Mouse (Mus musculus): Measurements from ENCODE around the gene 4930524N10Rik. TPM values are rescaled to one million over a fixed set of nuclear protein-coding genes. Genes with fewer than 3 reads are reported as not detected.

Gene 4930524N10Rik
- not detected in 2 replicates for polyA plus RNA-seq (2015; fragmentation: Nextera tagmentation; extraction: Ambion mirVana)

- Histone ChIP-seq H3K4me3 (replicated peaks) (no peak within 1 kb of the TSS), H3K36me3 (no peaks in the 10 kb centered on the region), H3K27ac (no peak within 1 kb of the TSS), H3K4me2 (no peak within 1 kb of the TSS), H3K4me1 (no peaks in the 10 kb centered on the region), H3K27me3 (no peaks in the 10 kb centered on the region), H3K9ac (no peak within 1 kb of the TSS), H3K9me3 (replicated peaks) (no peaks in the 10 kb centered on the region)
- WGBS = 33% methylated on average over 1 of the region's 1 CpGs
- no peak for ATAC-seq (replicated peaks; ENCODE audit: low FRiP score)
Measured at GRCm38 (mm10) chrX:154343292-154343691, at the start of gene 4930524N10Rik. TSS of gene 4930524N10Rik (minus strand) at chrX:154343392.

DNA sequence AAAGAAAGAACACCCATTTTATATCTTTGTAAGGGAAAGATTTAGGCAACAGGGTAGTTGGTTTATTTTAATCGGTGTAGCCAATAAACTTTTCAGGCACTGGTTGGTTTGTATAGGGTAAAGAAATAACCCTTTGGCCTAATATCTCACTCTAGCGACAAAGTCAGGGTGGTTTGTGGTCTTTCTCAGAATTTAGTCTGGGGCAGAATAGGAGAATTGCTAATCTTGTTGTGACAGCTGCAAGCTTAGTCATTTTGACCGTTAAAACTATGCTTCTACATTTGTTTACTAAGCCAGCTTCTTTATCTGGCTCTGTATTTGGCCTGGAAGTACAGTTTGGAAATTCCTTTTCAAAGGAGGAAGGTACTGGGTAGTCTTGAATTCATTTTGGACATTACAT lies 6.8 kb upstream of the 4930524N10Rik start:
- no peaks in the 10 kb centered on the region for H3K36me3 ChIP-seq
- 74% methylated on average over 3 of the region's 3 CpGs for WGBS
- H3K27me3 ChIP-seq = no peaks in the 10 kb centered on the region
- no peak overlapping the region for H3K4me3 ChIP-seq (replicated peaks)
- H3K4me2 ChIP-seq = no peak overlapping the region
- H3K9me3 ChIP-seq (replicated peaks) = no peaks in the 10 kb centered on the region
- no peak overlapping the region for H3K9ac ChIP-seq
- ATAC-seq (replicated peaks; ENCODE audit: low FRiP score) = no peak
- H3K27ac ChIP-seq = no peak overlapping the region
- no peaks in the 10 kb centered on the region for H3K4me1 ChIP-seq

GRCm38 (mm10) chrX:154349302-154350041 lies 6.3 kb upstream of the 4930524N10Rik start:
- Histone ChIP-seq H3K27me3 (no peaks in the 10 kb centered on the region), H3K27ac (no peak overlapping the region), H3K36me3 (no peaks in the 10 kb centered on the region), H3K4me1 (no peaks in the 10 kb centered on the region), H3K9me3 (replicated peaks) (no peaks in the 10 kb centered on the region), H3K9ac (no peak overlapping the region), H3K4me3 (replicated peaks) (no peak overlapping the region), H3K4me2 (no peak overlapping the region)
- 87% methylated on average over 7 of the region's 7 CpGs for WGBS
- ATAC-seq (replicated peaks; ENCODE audit: low FRiP score) = no peak

DNA sequence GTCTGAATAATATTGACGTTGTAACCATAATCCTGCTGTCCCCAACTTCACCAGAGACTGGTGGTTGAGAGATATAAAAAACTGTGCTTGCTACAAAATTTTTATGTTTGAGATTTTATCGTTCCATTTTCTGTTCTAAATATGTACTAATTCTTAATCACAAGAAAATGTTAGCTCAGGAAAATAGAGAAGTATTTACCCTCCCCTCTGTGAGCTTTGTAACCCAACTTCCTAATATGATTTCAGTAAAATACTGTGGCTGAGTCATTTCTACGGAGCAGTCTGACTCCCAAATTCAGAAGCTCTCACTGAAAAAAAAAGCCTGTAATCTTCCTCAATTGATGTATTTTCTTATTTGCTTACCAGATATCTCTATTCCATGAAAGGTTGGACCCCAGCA lies 4.7 kb upstream of the 4930524N10Rik start:
- Histone ChIP-seq H3K9ac (no peak overlapping the region), H3K36me3 (no peaks in the 10 kb centered on the region), H3K4me3 (replicated peaks) (no peak overlapping the region), H3K27ac (no peak overlapping the region), H3K27me3 (no peaks in the 10 kb centered on the region), H3K4me1 (no peaks in the 10 kb centered on the region), H3K4me2 (no peak overlapping the region), H3K9me3 (replicated peaks) (no peaks in the 10 kb centered on the region)
- ATAC-seq (replicated peaks; ENCODE audit: low FRiP score) = no peak
- WGBS = 83% methylated on average over 3 of the region's 3 CpGs

Other genes with a start within 250 kb of the 4930524N10Rik start
- not detected in 2 replicates for gene Gm15140, start 222.7 kb downstream of the 4930524N10Rik start, polyA plus RNA-seq (2015; fragmentation: Nextera tagmentation; extraction: Ambion mirVana)
- gene Samt4, start 138.6 kb upstream of the 4930524N10Rik start, polyA plus RNA-seq (2015; fragmentation: Nextera tagmentation; extraction: Ambion mirVana) = not detected in 2 replicates
- not detected in 2 replicates for gene Samt2, start 236.0 kb upstream of the 4930524N10Rik start, polyA plus RNA-seq (2015; fragmentation: Nextera tagmentation; extraction: Ambion mirVana)